Mouse (Mus musculus) ES-Bruce4 (cell line): ENCODE results near the gene Tmco4.

Experiments
- CTCF ChIP-seq: IDR thresholded peaks from one replicate; pipeline ENCODE4 v1.8.1; 2011; ENCODE audit warnings: low read depth, low read length
- EP300 ChIP-seq: IDR thresholded peaks from 2 replicates; pipeline ENCODE4 v1.6.1; 2011; ENCODE audit warnings: low read depth, low read length; ENCODE audit not compliant: insufficient read depth
- POLR2A ChIP-seq: IDR thresholded peaks from one replicate; pipeline ENCODE4 v1.8.1; 2011; ENCODE audit warnings: low read length; ENCODE audit not compliant: insufficient read depth

- TF ChIP-seq CTCF (peak; percentile 50), EP300 (no peak), POLR2A (no peak)
Measured at GRCm38 (mm10) chr4:138997121-138997520, 24.4 kb downstream of the Tmco4 start.
